Mouse (Mus musculus) megakaryocyte, embryonic 14.5 days (primary cell): ENCODE measurements around the gene Fbxo6. TPM values are rescaled to one million over a fixed set of nuclear protein-coding genes. Genes with fewer than 3 reads are reported as not detected.

Source experiments
- H3K27me3 ChIP-seq: replicated peaks from 2 replicates; pipeline ENCODE3; 2012; ENCODE audit warnings: inconsistent platforms
- H3K36me3 ChIP-seq: replicated peaks from 2 replicates; pipeline ENCODE3; 2012; ENCODE audit warnings: low read length, inconsistent platforms, mixed read lengths
- H3K4me1 ChIP-seq: 2 replicates; pipeline ENCODE4 v1.6.1; 2012; ENCODE audit warnings: inconsistent platforms
- H3K4me3 ChIP-seq: replicated peaks from 2 replicates; pipeline ENCODE3; 2012; ENCODE audit warnings: moderate library complexity, mild to moderate bottlenecking, inconsistent platforms
- H3K9me3 ChIP-seq: 2 replicates; pipeline ENCODE4 v1.6.1; 2012; ENCODE audit warnings: inconsistent platforms
- FLI1 ChIP-seq: IDR thresholded peaks from 2 replicates; pipeline ENCODE4 v1.6.1; 2012; ENCODE audit warnings: low read length, inconsistent platforms, mixed read lengths
- GATA1 ChIP-seq: IDR thresholded peaks from 3 replicates; pipeline ENCODE4 v1.6.1; 2012; ENCODE audit warnings: mixed read lengths, low read length, inconsistent platforms, borderline replicate concordance
- polyA plus RNA-seq: library from polyadenylated mRNA; stranded (reverse); fragments of >175 nt; gene quantifications from 2 replicates; pipeline ENCODE4 v1.2.3, GENCODE M21; 2012; ENCODE audit warnings: low replicate concordance; ENCODE audit not compliant: insufficient read depth

The Fbxo6 gene
- polyA plus RNA-seq, 1 experiment: 110 TPM

GRCm38 (mm10) chr4:148174495-148174862 lies 22.5 kb upstream of the Fbxo6 start:
- no peak overlapping the region for H3K4me3 ChIP-seq
- H3K4me1 ChIP-seq: peaks cover 27% of the 10 kb centered on the region
- TF ChIP-seq FLI1: no peak
- TF ChIP-seq GATA1: no peak
- peaks cover 9% of the 10 kb centered on the region; the same call in 1 of the 2 replicates for H3K9me3 ChIP-seq
- H3K36me3 ChIP-seq: no peaks in the 10 kb centered on the region
- H3K27me3 ChIP-seq: peaks cover 80% of the 10 kb centered on the region

- Histone ChIP-seq H3K27me3 (peaks cover 75% of the 10 kb centered on the region), H3K4me3 (no peak overlapping the region), H3K36me3 (no peaks in the 10 kb centered on the region), H3K9me3 (peaks cover 9% of the 10 kb centered on the region; the same call in 1 of the 2 replicates), H3K4me1 (peaks cover 31% of the 10 kb centered on the region)
- TF ChIP-seq GATA1 (no peak), FLI1 (no peak)
These were observed 22.0 kb upstream of the Fbxo6 start for GRCm38 (mm10) chr4:148173811-148174494.

GRCm38 (mm10) chr4:148171261-148171660 lies 19.3 kb upstream of the Fbxo6 start:
- Histone ChIP-seq H3K27me3 (peaks cover 58% of the 10 kb centered on the region), H3K36me3 (peaks cover 3% of the 10 kb centered on the region), H3K4me1 (peaks cover 52% of the 10 kb centered on the region), H3K4me3 (no peak overlapping the region), H3K9me3 (peaks cover 9% of the 10 kb centered on the region; the same call in 1 of the 2 replicates)
- TF ChIP-seq FLI1: no peak
- no peak for TF ChIP-seq GATA1

GRCm38 (mm10) chr4:148170842-148171241 lies 18.9 kb upstream of the Fbxo6 start:
- TF ChIP-seq GATA1 (no peak), FLI1 (no peak)
- Histone ChIP-seq H3K4me1 (peaks cover 55% of the 10 kb centered on the region), H3K9me3 (peaks cover 9% of the 10 kb centered on the region; the same call in 1 of the 2 replicates), H3K36me3 (peaks cover 8% of the 10 kb centered on the region), H3K27me3 (peaks cover 58% of the 10 kb centered on the region), H3K4me3 (no peak overlapping the region)

- peak overlapping the region; percentile 88 for H3K4me3 ChIP-seq
- peaks cover 58% of the 10 kb centered on the region for H3K27me3 ChIP-seq
- peaks cover 5% of the 10 kb centered on the region; the same call in 1 of the 2 replicates for H3K9me3 ChIP-seq
- H3K4me1 ChIP-seq: peaks cover 67% of the 10 kb centered on the region
- peaks cover 17% of the 10 kb centered on the region for H3K36me3 ChIP-seq
- TF ChIP-seq GATA1 (peak; percentile 96), FLI1 (peak; percentile 66; the same call in 1 of the 2 replicates)
These were observed 17.6 kb upstream of the Fbxo6 start for GRCm38 (mm10) chr4:148169586-148169985.

- TF ChIP-seq GATA1 (no peak), FLI1 (no peak)
- peaks cover 21% of the 10 kb centered on the region for H3K36me3 ChIP-seq
- H3K4me1 ChIP-seq: peaks cover 76% of the 10 kb centered on the region
- peaks cover 4% of the 10 kb centered on the region; the same call in 1 of the 2 replicates for H3K9me3 ChIP-seq
- H3K4me3 ChIP-seq: peak overlapping the region; percentile 55
- peaks cover 56% of the 10 kb centered on the region for H3K27me3 ChIP-seq
These were observed 16.3 kb upstream of the Fbxo6 start for GRCm38 (mm10) chr4:148168287-148168686.

- no peaks in the 10 kb centered on the region for H3K9me3 ChIP-seq
- peaks cover 21% of the 10 kb centered on the region for H3K36me3 ChIP-seq
- no peak overlapping the region for H3K4me3 ChIP-seq
- H3K4me1 ChIP-seq: peaks cover 81% of the 10 kb centered on the region
- no peak for TF ChIP-seq GATA1
- no peak for TF ChIP-seq FLI1
- peaks cover 54% of the 10 kb centered on the region for H3K27me3 ChIP-seq
These were observed 15.0 kb upstream of the Fbxo6 start for GRCm38 (mm10) chr4:148166986-148167385.

- Histone ChIP-seq H3K27me3 (peaks cover 54% of the 10 kb centered on the region), H3K4me3 (no peak overlapping the region), H3K4me1 (peaks cover 86% of the 10 kb centered on the region), H3K36me3 (peaks cover 21% of the 10 kb centered on the region), H3K9me3 (no peaks in the 10 kb centered on the region)
- TF ChIP-seq FLI1: no peak
- no peak for TF ChIP-seq GATA1
These were observed 14.5 kb upstream of the Fbxo6 start for GRCm38 (mm10) chr4:148166431-148166830.

GRCm38 (mm10) chr4:148165551-148165950 lies 13.6 kb upstream of the Fbxo6 start:
- peak overlapping the region; percentile 40 for H3K4me3 ChIP-seq
- TF ChIP-seq GATA1 (no peak), FLI1 (no peak)
- H3K27me3 ChIP-seq: peaks cover 55% of the 10 kb centered on the region
- no peaks in the 10 kb centered on the region for H3K9me3 ChIP-seq
- H3K36me3 ChIP-seq: peaks cover 21% of the 10 kb centered on the region
- H3K4me1 ChIP-seq: peaks cover 92% of the 10 kb centered on the region

GRCm38 (mm10) chr4:148164461-148164860 lies 12.5 kb upstream of the Fbxo6 start:
- Histone ChIP-seq H3K9me3 (no peaks in the 10 kb centered on the region), H3K4me1 (peaks cover 87% of the 10 kb centered on the region), H3K27me3 (peaks cover 55% of the 10 kb centered on the region), H3K4me3 (peak overlapping the region; percentile 89), H3K36me3 (peaks cover 21% of the 10 kb centered on the region)
- TF ChIP-seq FLI1 (no peak), GATA1 (no peak)
